Mouse (Mus musculus) spleen, postnatal 4 days (tissue): ENCODE measurements around the gene Ifnar1.

Source experiments
- DNase-seq, 2 experiments: peaks; one replicate each; pipeline ENCODE4 v3.0.0; 2022; ENCODE audit warnings: low spot score in 2 of 2

Ifnar1 gene

DNA sequence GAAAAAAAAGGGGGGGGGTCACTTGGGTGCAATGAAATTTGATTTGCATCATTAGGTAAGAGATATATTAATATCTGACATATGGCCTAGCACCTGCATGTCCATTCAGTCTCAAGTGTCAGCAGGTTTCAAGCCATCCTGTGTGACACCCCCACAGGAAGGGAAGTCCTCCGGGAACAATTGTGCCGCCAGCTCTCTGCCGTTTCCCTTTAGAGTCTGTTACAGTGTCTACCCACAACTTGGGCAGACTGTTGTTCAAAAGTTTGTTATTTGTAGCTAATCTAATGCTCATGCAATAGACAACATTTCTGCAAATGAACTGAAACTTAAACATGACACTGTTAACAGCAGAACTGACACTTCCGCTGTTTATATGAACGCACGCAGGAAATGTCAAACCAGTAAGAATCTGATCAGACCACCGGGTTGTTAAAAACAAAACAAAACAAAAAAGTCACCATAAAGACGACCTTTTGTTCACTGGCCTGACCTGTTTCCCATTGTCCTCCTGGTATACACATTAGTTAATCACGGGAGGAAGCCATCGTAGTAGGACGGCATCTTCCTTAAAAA lies 23.9 kb upstream of the Ifnar1 start:
- no peak for DNase-seq

- DNase-seq = no peak
These were observed 23.3 kb upstream of the Ifnar1 start for GRCm38 (mm10) chr16:91461773-91462181.

GRCm38 (mm10) chr16:91462644-91463043 lies 22.4 kb upstream of the Ifnar1 start:
- DNase-seq = no peak

DNA sequence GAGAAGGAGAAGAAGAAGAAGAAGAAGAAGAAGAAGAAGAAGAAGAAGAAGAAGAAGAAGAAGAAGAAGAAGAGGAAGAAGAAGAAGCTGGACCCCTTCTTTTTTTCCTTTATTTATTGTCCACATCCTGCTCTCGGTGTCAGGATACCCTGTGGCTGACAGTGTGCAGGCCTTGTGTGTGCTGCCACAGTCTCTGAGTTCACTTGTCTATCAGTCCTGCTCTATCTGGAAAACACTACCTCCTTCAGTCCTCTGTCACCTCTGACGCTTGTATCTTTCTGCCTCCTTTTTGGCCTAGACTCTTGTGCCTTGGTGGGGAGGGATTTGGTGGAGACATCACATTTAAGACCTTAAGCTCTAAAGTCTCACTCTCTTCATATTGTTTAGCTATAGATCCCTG lies 21.6 kb upstream of the Ifnar1 start:
- no peak for DNase-seq

- DNase-seq = no peak
These were observed 21.1 kb upstream of the Ifnar1 start for GRCm38 (mm10) chr16:91463836-91464400.

GRCm38 (mm10) chr16:91464594-91465504 lies 20.2 kb upstream of the Ifnar1 start:
- DNase-seq = peak; percentile 95 to 98

GRCm38 (mm10) chr16:91465505-91466240 lies 19.4 kb upstream of the Ifnar1 start:
- no peak for DNase-seq

DNA sequence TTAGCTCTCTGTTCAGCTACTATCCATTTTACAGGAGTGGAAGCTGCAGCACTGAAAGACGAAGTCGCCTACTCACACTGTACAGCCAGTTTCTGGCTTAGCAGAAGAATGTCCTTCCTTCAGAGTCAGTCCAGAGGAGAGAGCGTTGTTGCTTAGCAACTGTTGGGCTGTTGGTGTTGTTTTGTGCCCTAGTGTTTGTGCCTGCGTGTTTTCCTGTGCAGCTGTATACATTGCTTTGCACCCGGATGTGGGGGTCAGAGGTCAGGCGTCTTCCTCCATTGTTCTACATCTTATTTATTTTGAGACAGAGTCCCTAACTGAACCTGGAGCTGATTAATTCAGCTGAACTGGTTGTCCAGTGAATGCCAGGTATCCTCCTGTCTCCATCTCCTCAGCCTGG lies 18.5 kb upstream of the Ifnar1 start:
- DNase-seq = no peak

DNA sequence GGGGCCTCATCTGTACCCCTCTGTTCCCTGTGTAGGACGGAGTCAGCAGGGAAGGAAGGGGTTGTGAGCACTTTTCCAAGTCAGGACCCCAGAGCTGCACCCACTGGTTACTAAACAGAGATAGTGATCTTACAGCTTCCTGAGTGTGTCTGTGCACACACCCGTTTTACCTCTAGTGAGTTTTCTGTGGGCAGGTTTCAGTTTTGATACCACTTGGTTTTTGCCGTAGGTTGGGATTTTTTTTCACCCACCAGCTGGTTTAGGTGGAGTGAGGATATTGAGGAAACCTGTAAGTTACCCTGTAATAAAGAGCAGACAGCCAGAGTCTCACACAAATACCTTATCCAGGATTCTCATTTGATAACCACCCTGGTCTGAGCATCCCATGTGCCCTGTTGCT lies 14.6 kb upstream of the Ifnar1 start:
- DNase-seq = no peak

GRCm38 (mm10) chr16:91471481-91471880 lies 13.6 kb upstream of the Ifnar1 start:
- DNase-seq = no peak

GRCm38 (mm10) chr16:91475753-91476152 lies 9.3 kb upstream of the Ifnar1 start:
- DNase-seq = no peak

- DNase-seq = no peak
These were observed 7.0 kb upstream of the Ifnar1 start for GRCm38 (mm10) chr16:91478067-91478466.

DNA sequence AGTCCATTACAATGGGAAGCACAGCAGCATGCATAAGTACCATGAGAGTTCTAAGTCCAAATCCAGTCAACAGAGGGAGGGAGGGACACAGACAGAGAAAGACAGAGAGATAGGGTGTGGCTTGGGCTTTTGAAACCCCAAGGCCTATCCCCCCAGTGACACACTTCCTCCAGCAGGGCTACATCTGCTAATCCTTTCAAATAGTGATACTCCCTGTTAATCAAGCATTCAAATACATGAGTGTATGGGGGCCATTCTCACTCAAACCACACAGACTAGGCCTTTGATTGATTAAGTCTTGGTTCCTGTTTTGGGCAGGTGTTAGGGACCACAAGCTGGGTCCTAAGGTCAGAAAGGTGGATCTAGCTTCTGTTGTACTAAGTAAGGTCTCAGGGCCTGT lies 4.5 kb upstream of the Ifnar1 start:
- DNase-seq = no peak

GRCm38 (mm10) chr16:91484387-91484786 lies 651 bp upstream of the Ifnar1 start:
- no peak for DNase-seq

DNA sequence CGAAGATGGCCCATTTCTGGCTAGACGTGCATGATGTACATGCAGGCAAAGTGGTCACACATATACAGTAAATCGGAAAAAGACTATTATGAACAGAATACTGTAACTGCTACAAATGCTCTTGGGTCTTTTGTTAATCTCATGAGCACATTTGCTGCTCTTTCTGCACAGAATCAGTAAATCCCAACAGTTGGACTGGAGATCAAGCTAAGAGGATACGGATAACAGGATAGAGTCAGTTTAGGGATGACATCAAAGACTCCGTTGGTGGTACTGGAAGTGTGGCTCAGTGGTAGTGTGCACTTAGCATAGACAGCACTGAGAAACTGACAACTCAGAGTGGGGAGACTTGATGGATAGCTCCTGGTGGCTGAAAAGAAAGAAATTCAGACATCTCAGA lies 803 bp downstream of the Ifnar1 start:
- DNase-seq = no peak

GRCm38 (mm10) chr16:91488066-91488465 lies 3.0 kb downstream of the Ifnar1 start:
- DNase-seq = no peak

GRCm38 (mm10) chr16:91490897-91491296 lies 5.9 kb downstream of the Ifnar1 start:
- DNase-seq = no peak

- no peak for DNase-seq
These were observed 6.4 kb downstream of the Ifnar1 start for GRCm38 (mm10) chr16:91491473-91491872.

DNA sequence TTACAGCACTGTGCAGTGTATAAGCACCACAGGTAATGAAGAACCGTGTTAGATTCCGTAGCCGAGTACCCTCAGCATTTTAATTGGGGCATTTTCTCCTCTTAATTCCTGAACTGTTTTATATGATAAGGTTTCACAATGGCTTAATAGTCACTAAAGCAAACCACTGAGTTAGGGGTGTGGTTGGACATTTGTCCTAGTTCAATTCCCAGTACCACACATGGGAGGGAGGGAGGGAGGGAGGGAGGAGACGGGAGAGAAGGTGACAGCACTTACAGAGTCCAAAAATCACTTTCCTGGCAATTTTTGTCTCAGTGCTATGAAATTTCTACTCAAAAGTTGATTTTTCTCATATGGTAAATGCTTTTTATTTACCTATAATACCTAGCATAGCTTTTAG lies 10.5 kb downstream of the Ifnar1 start:
- no peak for DNase-seq

- no peak for DNase-seq
These were observed 11.2 kb downstream of the Ifnar1 start for GRCm38 (mm10) chr16:91496206-91496605.

DNA sequence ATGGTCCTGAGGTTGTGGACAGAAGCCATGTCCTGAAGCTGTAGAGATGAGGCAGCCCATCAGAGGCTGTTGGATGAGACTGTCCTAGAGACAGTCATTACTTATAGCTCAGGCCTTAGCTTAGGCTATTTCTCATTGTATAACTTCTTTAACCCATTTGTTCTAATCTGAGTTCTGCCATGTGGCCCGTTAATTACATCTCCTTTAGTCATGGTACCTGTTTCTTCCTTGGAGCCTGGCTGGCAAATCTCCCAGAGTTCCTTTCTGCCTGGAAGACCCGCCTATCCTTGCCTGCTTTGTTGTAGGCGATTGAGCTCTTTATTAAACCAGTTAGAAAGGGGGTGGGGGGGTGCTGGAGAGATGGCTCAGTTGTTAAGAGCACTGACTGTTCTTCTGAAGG lies 11.7 kb downstream of the Ifnar1 start:
- DNase-seq = no peak

- no peak for DNase-seq
These were observed 13.0 kb downstream of the Ifnar1 start for GRCm38 (mm10) chr16:91498041-91498440.
